Mouse (Mus musculus): ENCODE measurements at regions not wholly inside any gene's neighbourhood (a gene's known extent, or its start where the extent isn't known, plus 50 kb on each side); places are given as distances from the start of the nearest gene placed in this dataset.

- no peak for ATAC-seq (replicated peaks; ENCODE audit: low read depth, poor library complexity, severe bottlenecking)
Observed at GRCm38 (mm10) chr3:29890764-29891163, 657.0 kb downstream of the Mecom start.

- no peak for ATAC-seq (replicated peaks; ENCODE audit: low read depth, poor library complexity, severe bottlenecking)
Observed at GRCm38 (mm10) chr3:29890286-29890685, 657.5 kb downstream of the Mecom start.

GRCm38 (mm10) chr3:29889638-29890037 lies 658.2 kb downstream of the Mecom start:
- ATAC-seq (replicated peaks; ENCODE audit: low read depth, poor library complexity, severe bottlenecking), result no peak

- ATAC-seq (replicated peaks; ENCODE audit: low read depth, poor library complexity, severe bottlenecking), result no peak
Observed at GRCm38 (mm10) chr3:29879966-29880365, 667.8 kb downstream of the Mecom start.

GRCm38 (mm10) chr3:29875768-29876167 lies 672.0 kb downstream of the Mecom start:
- no peak for ATAC-seq (replicated peaks; ENCODE audit: low read depth, poor library complexity, severe bottlenecking)

GRCm38 (mm10) chr3:29862437-29862836 lies 685.4 kb downstream of the Mecom start:
- ATAC-seq (replicated peaks; ENCODE audit: low read depth, poor library complexity, severe bottlenecking), result no peak

- no peak for ATAC-seq (replicated peaks; ENCODE audit: low read depth, poor library complexity, severe bottlenecking)
Observed at GRCm38 (mm10) chr3:29852465-29852864, 695.3 kb downstream of the Mecom start.

- ATAC-seq (replicated peaks; ENCODE audit: low read depth, poor library complexity, severe bottlenecking), result no peak
Observed at GRCm38 (mm10) chr3:29835432-29835831, 712.4 kb downstream of the Mecom start.

GRCm38 (mm10) chr3:29834884-29835283 lies 712.9 kb downstream of the Mecom start:
- ATAC-seq (replicated peaks; ENCODE audit: low read depth, poor library complexity, severe bottlenecking), result no peak

GRCm38 (mm10) chr3:29831346-29831745 lies 716.5 kb downstream of the Mecom start:
- ATAC-seq (replicated peaks; ENCODE audit: low read depth, poor library complexity, severe bottlenecking), result no peak

- ATAC-seq (replicated peaks; ENCODE audit: low read depth, poor library complexity, severe bottlenecking), result no peak
Observed at GRCm38 (mm10) chr3:29822622-29823370, 725.0 kb downstream of the Mecom start.

GRCm38 (mm10) chr3:29816964-29817363 lies 730.8 kb downstream of the Mecom start:
- ATAC-seq (replicated peaks; ENCODE audit: low read depth, poor library complexity, severe bottlenecking), result no peak

GRCm38 (mm10) chr3:29813276-29813675 lies 731.5 kb downstream of the Egfem1 start:
- no peak for ATAC-seq (replicated peaks; ENCODE audit: low read depth, poor library complexity, severe bottlenecking)

- 0 out of 2 replicates have a peak, but pooled peaks have one; percentile 39 for ATAC-seq (replicated peaks; ENCODE audit: low read depth, poor library complexity, severe bottlenecking)
Observed at GRCm38 (mm10) chr3:29812480-29813240, 730.8 kb downstream of the Egfem1 start.

GRCm38 (mm10) chr3:29806046-29806445 lies 724.2 kb downstream of the Egfem1 start:
- no peak for ATAC-seq (replicated peaks; ENCODE audit: low read depth, poor library complexity, severe bottlenecking)

- ATAC-seq (replicated peaks; ENCODE audit: low read depth, poor library complexity, severe bottlenecking), result no peak
Observed at GRCm38 (mm10) chr3:29803456-29803855, 721.6 kb downstream of the Egfem1 start.

- ATAC-seq (replicated peaks; ENCODE audit: low read depth, poor library complexity, severe bottlenecking), result no peak
Observed at GRCm38 (mm10) chr3:29801081-29801480, 719.3 kb downstream of the Egfem1 start.

- ATAC-seq (replicated peaks; ENCODE audit: low read depth, poor library complexity, severe bottlenecking), result no peak
Observed at GRCm38 (mm10) chr3:29774365-29774764, 692.5 kb downstream of the Egfem1 start.

GRCm38 (mm10) chr3:29771194-29771593 lies 689.4 kb downstream of the Egfem1 start:
- no peak for ATAC-seq (replicated peaks; ENCODE audit: low read depth, poor library complexity, severe bottlenecking)

- ATAC-seq (replicated peaks; ENCODE audit: low read depth, poor library complexity, severe bottlenecking), result no peak
Observed at GRCm38 (mm10) chr3:29768592-29768991, 686.8 kb downstream of the Egfem1 start.

GRCm38 (mm10) chr3:29764021-29764420 lies 682.2 kb downstream of the Egfem1 start:
- ATAC-seq (replicated peaks; ENCODE audit: low read depth, poor library complexity, severe bottlenecking), result no peak
